Mouse (Mus musculus) liver, adult 2 months (tissue): ENCODE measurements around the gene Mbnl2. TPM values are rescaled to one million over a fixed set of nuclear protein-coding genes. Genes with fewer than 3 reads are reported as not detected.

Experiments
- DNase-seq: peaks from one replicate; pipeline ENCODE4 v3.0.0-alpha.2; 2011; ENCODE audit warnings: low read depth, low spot score; ENCODE audit errors: extremely low read depth
- H3K27ac ChIP-seq: fragments of 200-500 bp; replicated peaks from 2 replicates; pipeline ENCODE4 v1.5.1; 2012; ENCODE audit warnings: low read depth, mild to moderate bottlenecking, control low read depth, inconsistent platforms, low read length; ENCODE audit not compliant: insufficient read depth
- H3K27me3 ChIP-seq: fragments of 200-500 bp; 2 replicates; pipeline ENCODE4 v1.6.1; 2012; ENCODE audit warnings: mild to moderate bottlenecking, moderate library complexity, low read length, inconsistent platforms; ENCODE audit not compliant: control insufficient read depth, insufficient read depth
- H3K36me3 ChIP-seq: fragments of 200-500 bp; 2 replicates; pipeline ENCODE4 v1.6.1; 2012; ENCODE audit warnings: low read length, inconsistent platforms; ENCODE audit not compliant: control insufficient read depth, insufficient read depth
- H3K4me1 ChIP-seq: fragments of 200-500 bp; 2 replicates; pipeline ENCODE4 v1.6.1; 2011; ENCODE audit warnings: low read length; ENCODE audit not compliant: control insufficient read depth, insufficient read depth
- H3K4me3 ChIP-seq: fragments of 200-500 bp; 2 replicates; pipeline ENCODE4 v1.5.1; 2011; ENCODE audit warnings: low read depth, mild to moderate bottlenecking, control low read depth, low read length, moderate library complexity; ENCODE audit not compliant: insufficient read depth
- H3K79me2 ChIP-seq: fragments of 200-500 bp; 2 replicates; pipeline ENCODE4 v1.6.1; 2012; ENCODE audit warnings: inconsistent platforms, mild to moderate bottlenecking, low read length, moderate library complexity; ENCODE audit not compliant: control insufficient read depth, insufficient read depth
- H3K9ac ChIP-seq: fragments of 200-500 bp; 2 replicates; pipeline ENCODE4 v1.6.1; 2012; ENCODE audit warnings: low read depth, mild to moderate bottlenecking, control low read depth, inconsistent platforms, low read length
- CTCF ChIP-seq: fragments of 200-500 bp; IDR thresholded peaks from 2 replicates; pipeline ENCODE4 v1.5.1; 2011; ENCODE audit warnings: low read depth, low read length, control low read depth
- POLR2A ChIP-seq: fragments of 200-500 bp; IDR thresholded peaks from 2 replicates; pipeline ENCODE4 v1.6.1; 2011; ENCODE audit warnings: low read length, control low read depth; ENCODE audit not compliant: insufficient read depth; ENCODE audit errors: extremely low read depth
- WGBS: fragments of 180-500 bp; shearing (Covaris S2); methylation state at CpG from one replicate; pipeline ENCODE4 v1.1.7; 2018; 5-methylcytosine and 5-hydroxymethylcytosine counted together
- polyA plus RNA-seq: library from polyadenylated mRNA; depleted of rRNA; stranded (reverse); fragments of >200 nt; gene quantifications from 2 replicates; pipeline ENCODE4 v1.2.3, GENCODE M21; 2012
- total RNA-seq: library from RNA; depleted of rRNA; stranded (reverse); fragments of >200 nt; gene quantifications from 2 replicates; pipeline ENCODE4 v1.2.3, GENCODE M21; 2014

Mbnl2 gene
- total and polyA plus RNA-seq, 2 experiments: 17.5 to 35.2 TPM

DNA sequence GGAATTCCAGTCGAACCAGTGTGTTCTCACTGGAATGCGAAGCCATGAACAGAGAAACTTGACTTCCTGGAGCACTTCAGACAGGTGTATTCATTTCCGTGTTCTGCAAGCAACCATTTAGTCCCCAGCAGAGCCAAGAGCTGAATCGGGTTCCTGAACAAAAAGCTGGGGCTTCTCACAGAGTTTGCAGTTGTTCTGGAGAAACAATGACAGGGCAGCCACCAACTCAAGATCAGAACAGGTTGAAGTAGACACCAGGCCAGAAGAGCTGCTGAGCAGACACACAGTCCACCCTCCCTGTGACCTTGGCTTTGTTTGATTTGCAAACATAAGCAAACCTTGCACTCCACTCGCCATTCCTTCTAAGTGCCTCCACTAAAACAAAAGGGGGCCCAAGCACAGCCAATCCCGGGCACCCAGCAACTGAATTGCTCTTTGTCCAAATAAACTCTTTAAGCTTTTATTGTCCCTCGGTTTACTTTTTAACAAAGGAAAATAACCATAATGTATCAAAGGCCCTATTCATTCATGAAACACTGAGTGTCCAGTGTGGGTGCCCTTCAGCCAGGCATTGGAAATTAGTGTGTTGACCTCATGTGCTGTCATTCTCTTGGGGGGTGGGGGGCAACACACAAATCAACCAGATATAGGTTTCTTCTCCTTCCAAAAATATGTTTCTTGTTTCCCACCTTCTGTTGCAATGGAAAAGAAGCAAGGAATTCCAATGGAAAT, 62.4 kb downstream of the Mbnl2 start:
- Histone ChIP-seq H3K27me3 (no peaks in the 10 kb centered on the region), H3K9ac (no peak overlapping the region), H3K4me1 (peaks cover 16% of the 10 kb centered on the region), H3K36me3 (0 out of 2 replicates have a peak, but pooled peaks cover 1% of the 10 kb centered on the region), H3K4me3 (no peak overlapping the region), H3K79me2 (peaks cover 20% of the 10 kb centered on the region), H3K27ac (peak overlapping the region; percentile 36; the same call in 1 of the 2 replicates)
- TF ChIP-seq POLR2A (no peak), CTCF (no peak)
- DNase-seq: peak; percentile 72
- 51% methylated on average over 7 of the region's 7 CpGs for WGBS

DNA sequence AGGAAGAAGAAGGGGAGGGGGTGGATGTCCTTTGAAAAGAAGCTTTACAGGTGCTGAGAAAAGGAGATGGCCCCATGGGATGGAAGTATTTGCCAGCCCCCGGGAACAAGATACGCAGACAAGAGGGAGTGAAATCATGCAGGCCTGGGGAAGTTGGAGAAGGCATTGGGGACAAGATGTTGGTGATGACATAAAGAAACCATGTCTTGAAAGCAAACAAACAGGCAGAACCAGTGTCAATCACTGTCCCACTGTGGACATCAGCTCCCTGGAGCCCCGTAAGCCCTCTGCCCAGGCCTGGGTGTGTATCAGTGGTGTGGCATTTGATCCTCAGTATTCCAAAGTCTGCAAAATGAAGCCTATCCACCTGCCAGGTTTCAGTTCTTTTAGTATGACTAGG, 63.2 kb downstream of the Mbnl2 start:
- H3K79me2 ChIP-seq: peaks cover 25% of the 10 kb centered on the region
- WGBS: 90% methylated on average over 3 of the region's 3 CpGs
- H3K27ac ChIP-seq: no peak overlapping the region
- H3K36me3 ChIP-seq: 0 out of 2 replicates have a peak, but pooled peaks cover 1% of the 10 kb centered on the region
- peaks cover 16% of the 10 kb centered on the region for H3K4me1 ChIP-seq
- TF ChIP-seq POLR2A: no peak
- no peak for TF ChIP-seq CTCF
- no peak overlapping the region for H3K9ac ChIP-seq
- H3K4me3 ChIP-seq: no peak overlapping the region
- H3K27me3 ChIP-seq: no peaks in the 10 kb centered on the region
- DNase-seq: no peak

DNA sequence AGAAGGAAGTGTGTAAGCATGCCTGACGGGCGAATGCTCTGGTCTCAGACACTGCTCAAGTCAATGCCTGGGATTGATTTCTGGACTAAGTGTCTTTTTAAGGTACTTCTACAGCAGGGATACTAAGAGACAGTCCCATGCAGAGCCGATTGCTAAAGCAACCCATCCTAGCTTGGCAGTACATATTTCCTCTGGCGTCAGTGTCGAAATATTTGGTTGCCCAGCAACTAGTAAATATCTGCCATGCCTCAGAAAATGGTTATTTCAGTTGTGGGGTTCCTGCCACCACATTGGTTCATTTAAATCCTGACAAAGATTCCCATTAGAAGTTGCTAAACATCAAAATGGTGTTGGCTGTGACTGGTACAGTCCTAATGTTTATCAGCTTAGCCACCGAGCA, 66.4 kb downstream of the Mbnl2 start:
- Histone ChIP-seq H3K4me1 (peaks cover 9% of the 10 kb centered on the region), H3K9ac (no peak overlapping the region), H3K27me3 (no peaks in the 10 kb centered on the region), H3K36me3 (0 out of 2 replicates have a peak, but pooled peaks cover 1% of the 10 kb centered on the region), H3K27ac (no peak overlapping the region), H3K4me3 (no peak overlapping the region), H3K79me2 (peaks cover 39% of the 10 kb centered on the region)
- TF ChIP-seq POLR2A: no peak
- TF ChIP-seq CTCF: no peak
- peak; percentile 55 for DNase-seq
- 55% methylated on average over 6 of the region's 6 CpGs for WGBS

DNA sequence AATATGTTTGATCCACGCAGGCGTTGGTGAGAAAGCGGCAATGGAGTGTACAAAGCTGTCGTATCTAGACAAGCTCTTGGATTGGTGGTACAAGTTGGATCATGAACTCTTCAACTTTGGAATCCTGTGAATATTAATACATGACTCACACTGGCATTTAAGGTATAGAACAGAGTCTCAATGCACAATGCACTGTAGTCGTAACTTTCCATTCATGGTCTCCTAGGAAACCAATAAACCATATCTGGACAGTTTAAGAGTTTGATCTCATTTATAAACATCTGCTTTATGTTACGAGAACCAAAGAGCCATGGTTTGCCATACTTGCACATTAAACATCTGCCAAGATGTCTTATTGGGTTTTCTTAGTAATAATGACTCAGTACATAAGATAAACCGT, 66.9 kb downstream of the Mbnl2 start:
- Histone ChIP-seq H3K79me2 (peaks cover 43% of the 10 kb centered on the region), H3K9ac (no peak overlapping the region), H3K27me3 (no peaks in the 10 kb centered on the region), H3K36me3 (0 out of 2 replicates have a peak, but pooled peaks cover 1% of the 10 kb centered on the region), H3K4me1 (peaks cover 6% of the 10 kb centered on the region), H3K27ac (no peak overlapping the region), H3K4me3 (no peak overlapping the region)
- DNase-seq: no peak
- 96% methylated on average over 7 of the region's 7 CpGs for WGBS
- TF ChIP-seq POLR2A (no peak), CTCF (no peak)

DNA sequence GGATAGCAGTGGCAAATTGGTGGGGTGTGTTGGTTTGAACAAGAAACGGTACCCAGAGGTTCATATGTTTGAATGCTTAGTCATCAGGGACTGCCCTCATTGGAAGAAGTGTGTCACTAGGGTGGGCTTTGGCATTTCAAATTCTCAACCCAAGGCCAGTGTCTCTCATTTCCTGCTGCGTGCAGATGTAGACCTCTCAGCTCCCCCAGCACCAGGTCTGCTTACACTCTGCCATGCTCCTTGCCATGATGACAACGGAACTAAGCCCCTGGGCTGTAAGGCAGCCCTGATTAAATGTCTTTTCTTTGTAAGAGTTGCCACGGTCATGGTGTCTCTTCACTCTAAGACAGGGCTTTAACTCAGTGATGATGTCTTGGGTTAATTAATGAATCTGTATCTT, 69.2 kb downstream of the Mbnl2 start:
- Histone ChIP-seq H3K9ac (no peak overlapping the region), H3K4me3 (no peak overlapping the region), H3K4me1 (no peaks in the 10 kb centered on the region), H3K27ac (no peak overlapping the region), H3K79me2 (peaks cover 58% of the 10 kb centered on the region), H3K36me3 (0 out of 2 replicates have a peak, but pooled peaks cover 1% of the 10 kb centered on the region), H3K27me3 (no peaks in the 10 kb centered on the region)
- TF ChIP-seq POLR2A: no peak
- TF ChIP-seq CTCF: no peak
- no peak for DNase-seq
- 98% methylated on average over 4 of the region's 4 CpGs for WGBS
